Mouse (Mus musculus) mouse embryonic stem cell (cell line): ENCODE measurements around the gene Tbc1d13.
"Not testable (repeated sequence)": the region's sequence is repeated elsewhere in the genome, so short reads cannot be mapped to it uniquely, and the experiment has no call there.

Source experiments
- in situ Hi-C, 2 experiments: fragments of 300-500 bp; cut with MboI; formaldehyde crosslinking; loops; 1 replicate in 1 of 2; 3 replicates in 1 of 2; pipeline ENCODE4 v1.14.3; 2019 to 2020; ENCODE audit warnings: low sequenced_read_pairs in 2 of 2, low pct_unique_long_range_greater_than_20kb in 1 of 2, mixed read lengths in 1 of 2; ENCODE audit not compliant: unreplicated experiment in 1 of 2

Tbc1d13 gene

DNA sequence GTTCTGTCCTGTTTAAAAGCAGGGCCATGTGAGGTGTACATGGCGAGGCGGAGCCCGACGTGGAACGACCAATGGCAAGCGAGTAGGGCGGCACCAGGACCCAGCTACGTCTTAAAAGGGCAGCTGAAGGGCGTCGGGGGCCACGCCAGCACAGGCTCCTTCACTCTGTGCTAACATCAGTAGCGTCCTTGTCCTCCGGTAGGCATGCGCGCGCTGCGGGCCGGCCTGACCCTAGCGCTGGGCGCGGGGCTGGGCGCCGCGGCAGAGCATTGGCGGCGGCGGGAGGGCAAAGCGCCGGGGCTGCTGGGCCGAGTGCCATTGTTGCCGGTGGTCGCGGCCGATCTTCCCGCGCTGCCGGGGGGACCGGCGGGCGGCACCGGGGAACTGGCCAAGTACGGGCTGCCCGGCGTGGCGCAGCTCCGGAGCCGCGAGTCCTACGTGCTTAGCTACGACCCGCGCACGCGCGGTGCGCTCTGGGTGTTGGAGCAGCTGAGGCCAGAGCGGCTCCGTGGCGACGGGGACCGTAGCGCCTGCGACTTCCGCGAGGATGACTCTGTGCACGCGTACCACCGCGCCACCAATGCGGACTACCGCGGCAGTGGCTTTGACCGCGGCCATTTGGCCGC, 37.9 kb downstream of the Tbc1d13 start, which contains the start of gene Endog:
Endog (plus strand) TSS at position 123 of the 626 bp plus-strand sequence.
- in situ Hi-C loops = loop anchor here in 1 of 2 experiments (5.0 kb wide), 1 partner anchor 36 kb away; the partner anchor contains the start of gene Kyat1

DNA sequence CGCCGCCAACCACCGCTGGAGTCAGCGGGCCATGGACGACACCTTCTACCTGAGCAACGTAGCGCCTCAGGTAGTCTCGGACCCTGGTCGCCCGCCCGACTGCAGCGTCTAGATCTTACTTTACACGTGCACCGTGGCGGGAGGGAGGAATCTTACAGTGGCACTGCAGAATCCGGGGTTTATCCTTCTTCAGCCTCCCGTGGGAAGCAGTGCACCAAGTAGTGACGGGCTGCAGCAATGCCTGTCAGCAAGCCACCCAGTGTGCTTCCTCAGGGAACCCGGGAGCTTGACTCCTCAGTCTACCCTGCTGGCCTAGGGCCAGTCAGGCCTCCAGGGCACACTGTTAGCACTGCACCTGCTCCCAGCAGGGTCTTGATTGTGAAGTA, 38.4 kb downstream of the Tbc1d13 start:
- in situ Hi-C loops = loop anchor here in 1 of 2 experiments (5.0 kb wide), 1 partner anchor 35 kb away; the partner anchor contains the start of gene Kyat1

DNA sequence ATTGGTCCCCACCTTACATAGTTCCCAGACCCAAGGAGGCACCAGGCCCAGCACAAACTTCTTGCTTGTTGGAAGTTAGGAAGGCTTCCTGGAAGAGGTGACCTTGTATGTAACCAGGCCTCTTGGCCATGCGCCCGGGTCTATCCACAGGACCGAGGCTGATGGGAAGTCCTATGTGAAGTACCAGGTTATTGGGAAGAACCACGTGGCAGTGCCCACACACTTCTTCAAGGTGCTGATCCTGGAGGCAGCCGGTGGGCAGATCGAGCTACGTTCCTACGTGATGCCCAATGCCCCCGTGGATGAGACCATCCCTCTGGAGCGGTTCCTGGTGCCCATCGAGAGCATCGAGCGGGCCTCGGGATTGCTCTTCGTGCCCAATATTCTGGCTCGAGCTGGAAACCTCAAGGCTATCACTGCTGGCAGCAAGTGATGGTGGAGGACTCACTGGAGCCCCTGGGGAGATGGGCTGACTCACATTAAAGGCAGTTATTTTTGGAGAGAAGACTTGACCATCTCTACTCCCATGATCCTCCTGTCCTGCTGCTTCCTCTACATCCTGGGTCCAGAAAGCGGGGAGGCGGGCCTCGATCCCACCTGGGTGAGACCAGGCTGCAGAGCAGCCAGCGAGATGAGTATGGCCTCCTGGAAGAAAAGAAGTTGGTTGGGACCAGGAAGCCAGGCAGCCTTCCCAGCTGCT, 40.1 kb downstream of the Tbc1d13 start:
- in situ Hi-C loops = loop anchor here in 1 of 2 experiments (5.0 kb wide), 1 partner anchor 34 kb away; the partner anchor contains the start of gene Kyat1

DNA sequence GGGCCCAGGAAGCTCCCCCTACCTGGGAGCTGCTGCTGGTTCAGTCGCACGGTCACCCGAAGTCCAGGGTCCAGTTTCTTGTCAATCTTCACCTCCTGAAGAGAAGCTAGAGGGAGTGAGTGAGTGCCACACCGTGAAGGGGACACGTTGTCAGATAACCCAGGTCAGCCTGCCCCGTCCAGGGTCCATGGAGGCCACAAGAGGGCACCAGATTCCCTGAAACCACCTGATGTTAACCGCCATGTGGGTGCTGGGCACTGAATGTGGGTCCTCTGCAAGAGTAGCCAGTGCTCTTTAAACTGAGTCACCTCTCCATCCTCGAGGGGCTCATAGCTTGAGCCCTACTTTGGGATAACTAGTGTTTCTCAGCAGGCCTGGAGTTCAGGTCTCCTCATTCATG, 42.4 kb downstream of the Tbc1d13 start:
- in situ Hi-C loops = no loop called here

DNA sequence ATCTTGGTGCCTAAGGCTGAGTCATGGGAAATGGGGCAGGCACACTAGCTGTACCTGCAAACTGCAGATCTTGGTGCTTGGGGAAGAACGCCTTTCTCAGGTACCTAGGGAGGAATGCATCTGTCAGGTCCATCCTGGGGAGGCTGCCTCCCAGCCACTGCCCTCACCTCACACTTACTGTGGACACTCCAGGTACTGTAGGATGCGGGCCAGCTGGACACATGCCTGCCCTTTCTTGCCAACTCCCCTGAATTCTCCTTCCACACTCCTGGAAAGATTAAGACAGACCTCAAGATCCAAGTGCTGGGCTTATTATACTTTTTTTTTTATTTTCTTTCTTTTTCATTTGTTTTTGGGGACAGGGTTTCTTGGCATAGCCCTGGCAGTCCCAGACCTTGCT, 43.0 kb downstream of the Tbc1d13 start:
- in situ Hi-C loops = no loop called here

DNA sequence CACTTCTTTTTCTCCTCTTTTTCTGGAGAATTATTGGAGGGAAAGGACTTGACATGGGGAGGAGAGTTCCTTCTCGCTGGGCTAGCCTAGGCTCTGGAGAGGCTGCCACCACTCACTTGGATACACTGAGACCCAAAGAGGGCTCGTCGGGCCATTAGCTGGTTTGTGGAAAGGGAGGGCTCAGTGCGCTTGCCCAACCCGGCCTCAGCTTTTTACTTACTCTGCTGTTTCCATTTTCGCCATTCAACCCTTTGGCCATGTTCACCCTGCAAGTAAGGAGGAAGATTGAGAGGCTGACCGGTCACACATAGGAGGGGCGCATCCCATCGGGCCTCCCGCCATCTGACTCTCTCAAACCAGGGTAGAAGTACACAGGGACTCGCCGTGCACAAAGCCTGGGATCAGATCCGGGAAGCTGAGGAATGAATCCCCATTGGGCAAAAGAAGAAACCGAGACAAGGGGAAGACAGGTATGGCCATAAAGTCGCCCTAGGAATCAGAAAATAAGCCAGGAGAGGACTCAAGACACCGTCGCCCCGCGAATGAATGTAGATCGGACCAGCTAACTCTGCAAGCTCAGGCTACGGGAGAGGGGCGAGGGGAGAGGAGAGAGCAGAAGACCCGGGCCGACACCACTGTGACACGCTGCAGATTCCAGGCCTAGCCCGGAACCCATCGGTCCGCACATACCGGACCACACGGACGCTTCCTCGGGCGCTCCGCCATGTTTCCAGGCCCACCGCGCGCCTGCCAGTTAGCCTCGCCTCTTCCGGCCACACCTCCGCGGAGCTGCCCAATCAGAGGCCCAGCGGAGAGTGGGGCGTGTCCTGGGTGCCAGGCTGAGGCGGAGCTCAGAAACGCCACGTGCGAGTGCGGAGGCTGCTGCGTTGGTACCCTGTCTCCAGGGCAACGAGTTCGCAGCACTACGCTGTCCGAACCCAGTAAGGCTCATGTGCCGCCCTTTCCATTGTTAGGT, 44.4 kb downstream of the Tbc1d13 start, which contains the start of gene Spout1:
Spout1 (minus strand) TSS at position 760 of the 976 bp plus-strand sequence.
- in situ Hi-C loops = no loop called here

DNA sequence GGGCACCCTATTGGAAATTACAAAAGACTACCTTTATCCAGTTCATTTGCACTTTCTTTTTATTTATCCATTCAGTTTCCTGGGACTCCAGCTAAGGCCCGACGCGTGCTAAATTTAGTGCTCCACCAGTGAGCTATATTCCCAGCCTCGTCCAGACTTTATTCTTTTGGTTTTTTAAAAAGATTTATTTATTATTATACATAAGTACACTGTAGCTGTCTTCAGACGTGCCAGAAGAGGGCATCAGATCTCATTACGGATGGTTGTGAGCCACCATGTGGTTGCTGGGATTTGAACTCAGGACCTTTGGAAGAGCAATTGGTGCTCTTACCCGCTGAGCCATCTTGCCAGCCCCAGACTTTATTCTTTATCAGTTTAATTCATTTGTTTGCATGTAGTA, 45.2 kb downstream of the Tbc1d13 start:
- in situ Hi-C loops = not testable (repeated sequence)

DNA sequence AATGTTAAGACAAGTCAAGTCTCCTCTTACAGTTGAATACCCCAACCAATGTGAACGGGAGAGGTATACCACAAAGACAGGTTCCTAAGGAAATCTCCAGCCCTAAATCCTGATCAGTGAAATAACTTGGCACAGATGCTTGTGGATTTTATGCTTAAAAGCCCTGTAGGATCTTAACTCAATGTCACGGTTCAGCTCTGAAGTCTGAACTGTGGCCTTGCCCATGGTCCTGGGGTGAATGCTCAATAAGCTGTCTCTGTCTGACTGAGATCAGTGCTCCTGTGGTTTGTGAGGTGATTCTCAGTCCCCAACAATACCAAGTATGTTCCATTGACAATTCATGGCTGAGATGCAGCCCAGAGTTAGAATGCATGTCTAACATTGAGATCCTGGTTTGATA, 48.9 kb downstream of the Tbc1d13 start:
- in situ Hi-C loops = no loop called here

DNA sequence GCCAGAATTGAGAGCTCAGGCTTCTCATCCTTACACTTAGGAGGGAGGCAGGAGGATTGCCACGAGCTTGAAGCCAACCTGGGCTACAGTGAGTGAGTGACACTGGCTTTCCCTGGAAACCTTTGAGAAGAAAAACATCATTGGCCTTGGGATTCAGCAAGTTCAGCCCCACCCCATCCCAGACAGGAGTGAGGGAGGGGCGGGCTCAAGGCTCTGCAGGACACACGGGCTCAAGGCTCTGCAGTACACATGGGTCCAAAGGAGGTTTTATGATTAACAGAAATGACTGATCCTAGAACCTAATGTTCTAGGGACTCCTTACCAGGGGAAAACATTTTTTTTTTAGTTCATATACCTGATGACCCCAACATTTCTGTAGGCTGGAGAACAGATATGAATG, 50.2 kb downstream of the Tbc1d13 start:
- in situ Hi-C loops = no loop called here

DNA sequence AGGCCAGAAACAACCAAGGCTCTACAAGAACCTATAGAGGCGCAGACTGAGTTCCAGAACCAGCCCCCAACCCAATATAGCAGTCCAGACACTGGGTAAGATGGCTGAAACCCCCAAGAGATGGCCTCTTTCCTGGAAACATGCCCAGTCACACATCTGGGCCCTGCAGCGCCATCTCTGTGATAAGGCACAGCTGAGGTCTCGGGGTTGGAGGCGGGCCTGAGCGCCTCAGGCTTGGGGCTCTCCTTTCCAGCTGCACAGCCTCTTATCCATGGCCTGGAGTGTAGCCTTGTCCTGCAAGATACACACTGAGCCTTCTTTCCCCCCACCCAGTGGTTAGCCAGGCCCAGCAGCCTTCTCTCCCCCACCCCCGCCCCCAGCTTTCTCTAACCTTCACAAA, 51.7 kb downstream of the Tbc1d13 start:
- in situ Hi-C loops = no loop called here

DNA sequence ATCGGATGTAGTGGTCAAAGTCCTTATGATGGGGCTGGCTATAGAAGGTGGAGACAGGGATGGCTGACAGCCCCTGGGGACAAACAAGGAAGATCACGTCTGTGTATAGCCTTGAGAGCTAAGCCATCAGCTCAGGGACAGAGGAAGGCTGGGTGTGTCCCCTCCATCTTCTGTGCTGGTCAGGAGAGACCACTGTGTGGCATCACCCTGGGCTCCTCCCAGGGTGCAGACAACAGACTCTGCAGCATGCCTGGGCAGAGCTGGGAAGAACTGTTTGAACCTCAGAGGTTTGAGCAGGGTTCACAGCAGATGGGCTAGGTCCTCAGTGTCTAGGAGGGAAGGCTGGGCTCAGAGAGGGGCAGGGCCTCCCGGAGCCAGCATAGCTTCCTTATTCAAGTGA, 52.1 kb downstream of the Tbc1d13 start:
- in situ Hi-C loops = no loop called here

DNA sequence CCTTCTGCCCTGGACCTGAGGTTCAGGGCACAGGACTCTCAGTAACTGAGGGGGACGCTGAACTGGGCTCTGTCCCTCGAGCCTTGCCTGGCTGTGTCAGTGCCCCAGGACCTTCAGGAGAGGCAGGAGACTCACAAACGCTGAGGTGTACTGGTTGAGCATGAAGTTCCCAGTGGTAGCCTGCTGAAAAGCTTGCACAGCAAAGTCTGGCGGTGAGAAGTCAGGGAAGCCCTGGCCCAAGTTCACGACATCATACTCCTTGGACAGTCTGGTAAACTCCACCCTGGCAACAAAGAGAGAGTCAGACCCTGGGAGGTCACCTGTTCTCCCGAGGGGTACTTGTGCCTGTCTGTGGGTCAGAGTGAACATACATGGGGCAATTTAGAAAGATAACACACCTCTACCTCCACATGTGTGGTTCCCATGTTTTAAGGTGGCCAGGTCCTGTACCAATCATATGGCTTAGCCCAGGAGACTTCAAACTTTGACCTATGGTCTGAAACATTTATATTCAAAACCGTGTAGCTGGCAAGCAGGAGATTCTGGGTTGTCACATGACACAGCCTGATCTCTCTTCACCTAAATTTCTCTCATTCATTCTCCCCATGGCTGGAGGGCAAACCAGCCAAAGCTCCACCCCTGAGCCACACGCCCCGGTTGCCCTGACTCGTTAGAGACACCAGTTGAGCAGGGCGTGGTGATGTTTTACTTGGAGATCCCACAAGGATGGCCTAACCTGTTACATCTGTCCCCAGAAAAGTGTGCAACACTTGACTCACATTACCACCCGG, 58.4 kb downstream of the Tbc1d13 start:
- in situ Hi-C loops = loop anchor here in 1 of 2 experiments (5.0 kb wide), 1 partner anchor 90 kb away; the partner anchor contains the start of gene Gm28038

DNA sequence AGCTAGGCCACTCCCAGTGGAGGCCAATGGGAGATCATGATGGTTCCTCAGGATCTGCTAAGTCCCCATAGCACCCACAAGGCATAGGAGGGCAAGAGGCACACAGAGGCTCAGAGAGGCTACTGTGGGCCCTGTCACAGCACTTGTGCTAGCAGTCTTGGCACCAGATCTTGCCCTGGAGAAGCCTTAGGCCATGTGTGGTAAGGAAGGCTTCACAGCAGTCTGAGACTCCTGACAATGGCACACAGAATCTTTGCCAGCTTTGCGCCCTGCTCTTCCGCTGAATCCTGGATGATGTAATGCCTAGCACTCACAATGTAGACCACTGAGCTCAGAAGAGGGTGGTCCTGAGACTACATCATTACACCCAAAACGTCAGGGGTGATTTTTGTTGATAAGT, 61.1 kb downstream of the Tbc1d13 start:
- in situ Hi-C loops = loop anchor here in 1 of 2 experiments (5.0 kb wide), 1 partner anchor 88 kb away; the partner anchor contains the start of gene Gm28038

DNA sequence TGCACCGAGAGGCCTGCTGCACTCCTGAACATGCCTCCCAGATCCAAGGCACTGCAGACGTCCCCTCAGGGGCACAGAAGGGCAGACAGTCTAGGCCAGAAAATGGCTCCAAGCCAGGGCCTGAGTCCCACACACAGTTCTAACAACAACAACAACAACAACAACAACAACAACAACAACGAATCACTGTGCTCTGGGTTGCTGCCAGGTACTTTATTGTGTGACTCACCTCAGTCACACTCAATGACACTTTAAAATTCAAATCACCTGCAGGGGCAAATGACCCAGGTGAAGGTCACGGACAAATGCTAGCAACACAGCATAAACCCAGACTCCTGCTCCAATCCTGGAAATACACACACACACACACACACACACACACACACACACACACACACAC, 64.5 kb downstream of the Tbc1d13 start:
- in situ Hi-C loops = no loop called here

DNA sequence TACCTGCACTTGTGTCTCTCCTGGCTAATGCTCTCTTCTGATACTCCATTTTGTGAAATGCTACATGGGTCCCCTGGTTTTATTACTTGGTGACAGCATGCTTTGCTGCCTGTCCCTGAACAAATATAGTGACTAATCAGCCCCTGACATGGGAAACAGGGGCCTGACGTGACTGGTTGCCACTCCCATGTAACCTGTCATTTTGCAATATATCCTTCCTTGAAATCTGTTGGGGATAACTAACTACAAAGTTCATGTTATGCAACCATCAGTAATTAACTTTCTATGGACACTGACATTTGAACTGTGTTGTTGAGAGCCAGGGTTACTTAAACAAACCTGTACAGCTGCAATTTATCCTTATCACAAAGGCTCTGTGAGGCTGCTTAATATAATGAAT, 66.4 kb downstream of the Tbc1d13 start:
- in situ Hi-C loops = no loop called here

DNA sequence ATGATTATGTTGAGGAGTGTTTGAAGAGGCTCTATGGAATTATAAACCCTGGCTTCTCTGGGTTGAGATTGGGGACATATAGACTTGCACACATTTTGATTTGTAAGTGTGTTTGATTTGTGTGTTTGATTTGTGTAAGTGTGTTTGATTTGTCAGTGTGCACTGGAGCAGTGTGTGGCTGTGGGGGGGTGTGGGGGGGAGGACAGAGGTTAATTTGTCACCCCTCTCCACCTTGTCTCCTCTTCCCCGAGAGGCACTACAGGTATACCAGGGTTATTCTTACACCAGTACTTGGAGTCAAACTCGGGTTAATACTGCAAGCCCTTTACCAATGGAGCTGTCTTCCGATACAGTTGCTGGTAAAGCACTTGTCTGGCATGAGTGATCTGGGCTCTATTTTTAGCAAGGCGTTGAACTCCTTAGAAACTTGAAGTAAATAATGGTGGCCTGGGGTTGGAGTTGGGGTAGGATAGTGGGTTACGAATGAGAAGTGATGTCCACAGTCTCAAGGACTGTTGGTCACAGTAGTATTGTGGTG, 66.9 kb downstream of the Tbc1d13 start:
- in situ Hi-C loops = no loop called here
